Mouse (Mus musculus) MEL-GATA-1-ER (cell line): Measurements from ENCODE around the gene Gm10061.
"Not testable (repeated sequence)": the region's sequence is repeated elsewhere in the genome, so short reads cannot be mapped to it uniquely, and the experiment has no call there.

Source experiments
- DNase-seq: peaks from one replicate; pipeline ENCODE4 v3.0.0-alpha.2; 2012; ENCODE audit warnings: low read depth; ENCODE audit errors: extremely low read depth

Gene Gm10061

DNA sequence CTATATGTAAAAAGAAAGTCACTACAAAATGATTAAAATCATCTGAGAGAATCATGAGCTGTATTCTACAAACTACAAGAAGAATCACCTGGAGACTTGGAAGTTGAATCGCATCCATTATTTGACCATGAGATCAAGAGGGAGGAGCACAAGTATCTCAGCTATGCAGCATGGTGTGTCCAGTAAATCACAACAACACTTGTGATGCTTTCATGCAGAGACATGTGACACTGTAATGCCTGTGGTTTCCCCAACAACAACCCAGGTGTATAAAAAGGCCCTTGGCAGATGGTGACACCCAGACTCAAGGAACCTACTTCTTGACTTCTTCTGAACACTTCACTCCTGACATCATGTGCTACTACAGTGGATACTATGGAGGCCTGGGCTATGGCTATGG lies at the start of gene Gm10061:
Gene Gm10061, plus strand, starts transcription at position 301 of the 400 bp plus-strand sequence.
- no peak for DNase-seq

DNA sequence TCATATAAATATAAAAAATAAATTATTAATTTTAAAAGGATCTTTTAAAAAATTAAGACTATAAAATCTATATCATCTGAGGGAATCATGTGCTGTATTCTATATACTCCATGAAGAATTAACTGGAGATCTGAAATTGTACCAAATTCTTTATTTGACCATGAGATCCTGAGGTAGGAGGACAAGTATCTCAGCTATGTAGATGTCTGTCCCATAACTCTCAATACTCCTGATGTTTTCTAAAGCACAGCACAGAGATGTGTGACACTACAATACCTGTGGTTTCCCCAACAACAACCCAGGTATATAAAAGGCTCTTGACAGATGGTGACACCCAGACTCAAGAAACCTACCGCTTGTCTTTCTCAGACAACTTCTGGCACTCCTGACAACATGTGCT lies 10.3 kb upstream of the Gm10061 start, which contains the start of gene Gm6358:
Gene Gm6358, plus strand, starts transcription at position 301 of the 400 bp plus-strand sequence.
- DNase-seq: no peak

DNA sequence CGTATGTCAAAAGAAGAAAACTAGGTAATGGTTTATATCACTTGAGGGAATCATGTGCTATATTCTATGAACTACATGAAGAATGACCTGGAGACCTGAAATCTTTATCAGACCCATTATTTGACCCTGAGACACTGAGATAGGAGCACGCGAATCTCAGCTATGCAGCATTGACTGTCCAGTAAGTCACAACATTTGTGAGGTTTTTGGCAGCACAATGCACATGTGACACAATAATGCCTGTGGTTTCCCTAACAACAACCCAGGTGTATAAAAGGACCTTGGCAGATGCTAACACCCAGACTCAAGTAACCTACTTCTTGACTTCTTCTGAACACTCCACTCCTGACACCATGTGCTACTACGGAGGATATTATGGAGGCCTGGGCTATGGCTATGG lies 6.8 kb downstream of the Gm10061 start, which contains the start of gene Gm9789:
Gene Gm9789, plus strand, starts transcription at position 301 of the 400 bp plus-strand sequence.
- no peak for DNase-seq

DNA sequence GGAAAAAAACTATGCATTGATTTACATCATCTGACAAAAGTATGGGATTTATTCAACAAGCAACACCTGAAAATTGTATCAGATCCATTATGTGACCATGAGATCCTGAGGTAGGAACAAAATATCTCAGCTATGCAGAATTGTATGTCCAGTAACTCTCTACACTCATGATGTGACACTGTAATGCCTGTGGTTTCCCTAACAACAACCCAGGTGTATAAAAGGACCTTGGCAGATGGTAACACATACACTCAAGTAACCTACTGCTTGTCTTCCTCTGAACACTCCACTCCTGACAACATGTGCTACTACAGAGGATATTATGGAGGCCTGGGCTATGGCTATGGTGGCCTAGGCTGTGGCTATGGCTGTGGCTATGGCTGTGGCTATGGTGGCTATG lies 18.3 kb downstream of the Gm10061 start, which contains the start of gene Gm7735:
Gene Gm7735, plus strand, starts transcription at position 301 of the 400 bp plus-strand sequence.
- not testable (repeated sequence) for DNase-seq

DNA sequence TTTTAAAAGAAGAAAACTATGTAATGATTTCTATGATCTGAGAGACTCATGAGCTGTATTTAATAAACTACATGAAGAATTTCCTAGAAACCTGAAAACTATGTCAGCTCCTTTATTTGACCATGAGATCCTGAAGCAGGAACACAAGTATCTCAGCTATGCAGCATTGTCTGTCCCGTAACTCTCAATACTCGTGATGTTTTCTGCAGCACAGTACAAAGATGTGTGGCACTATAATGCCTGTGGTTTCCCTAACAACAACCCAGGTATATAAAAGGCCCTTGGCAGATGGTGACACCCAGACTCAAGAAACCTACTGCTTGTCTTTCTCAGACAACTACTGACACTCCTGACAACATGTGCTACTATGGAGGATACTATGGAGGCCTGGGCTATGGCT lies 23.5 kb downstream of the Gm10061 start, which contains the start of gene 1110057P08Rik:
Gene 1110057P08Rik, plus strand, starts transcription at position 301 of the 400 bp plus-strand sequence.
- DNase-seq: no peak

DNA sequence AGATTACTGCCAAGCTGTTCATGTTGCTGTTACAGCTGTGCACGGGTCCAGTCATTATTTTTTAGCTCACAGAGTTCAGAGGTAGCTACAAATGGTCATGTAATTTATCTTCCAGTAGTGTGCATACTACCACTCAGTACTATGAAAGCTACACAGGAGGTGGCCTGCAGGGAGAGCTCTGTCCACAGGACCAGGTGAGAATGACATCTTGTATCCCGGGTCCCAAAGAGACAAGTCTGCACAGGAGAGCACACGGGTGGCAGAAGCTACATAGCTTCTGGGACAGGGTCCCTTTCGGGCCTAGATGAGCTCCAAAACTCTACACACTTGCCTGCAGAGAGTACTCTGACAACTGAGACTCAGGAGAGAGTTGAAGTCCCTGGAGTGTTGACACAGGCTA lies 37.7 kb downstream of the Gm10061 start:
- no peak for DNase-seq
